Mouse (Mus musculus): ENCODE measurements around the gene Dpp6. TPM values are rescaled to one million over a fixed set of nuclear protein-coding genes. Genes with fewer than 3 reads are reported as not detected.

Dpp6 gene
- total and polyA plus RNA-seq, 3 experiments = not detected

DNA sequence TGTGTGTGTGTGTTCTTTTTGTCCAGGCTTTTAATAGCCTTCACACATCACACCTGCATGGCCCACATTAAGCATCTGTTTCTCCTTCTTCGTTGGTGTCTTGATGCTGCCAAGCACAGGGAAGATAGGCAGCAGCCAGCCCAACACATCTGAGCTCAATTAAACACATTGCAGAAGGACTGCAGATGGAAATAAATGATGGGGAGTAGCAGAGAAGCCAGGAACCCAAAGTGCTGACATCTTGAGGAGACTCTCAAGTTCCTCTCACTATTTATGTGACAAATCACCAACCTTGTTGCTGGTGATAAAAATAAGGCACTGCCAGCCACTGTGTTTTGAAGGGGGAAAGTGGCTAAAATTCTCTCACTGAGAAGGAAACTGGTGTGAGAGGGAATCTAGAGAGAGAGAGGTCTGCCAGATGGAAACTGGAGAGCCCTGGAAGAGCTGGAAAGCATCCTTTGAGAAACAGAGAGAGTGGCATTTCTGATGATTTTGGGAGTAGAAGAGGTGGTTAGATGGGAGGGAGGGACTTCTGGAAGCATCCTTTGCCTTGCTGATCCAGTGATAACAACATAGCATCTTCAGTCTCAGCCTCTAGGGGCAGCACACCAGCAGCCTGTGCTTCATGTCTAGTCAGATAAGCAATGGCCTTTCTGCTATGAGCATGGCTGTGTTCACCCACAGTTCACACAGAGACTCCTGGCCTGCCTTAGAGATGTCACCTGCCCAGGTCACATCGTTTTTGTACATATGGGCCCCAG, 383.8 kb downstream of the Dpp6 start:
- no peaks in the 10 kb centered on the region for H3K36me3 ChIP-seq (ENCODE audit: control insufficient read depth in 1 of 2, insufficient read depth in 2 of 2, low read length in 2 of 2)
- H3K79me2 ChIP-seq (ENCODE audit: control insufficient read depth, insufficient read depth, low read length, poor library complexity) = no peaks in the 10 kb centered on the region
- no peaks in the 10 kb centered on the region for H3K27me3 ChIP-seq (ENCODE audit: control insufficient read depth in 1 of 2, insufficient read depth in 2 of 2, low read length in 2 of 2)
- H3K4me1 ChIP-seq (ENCODE audit: control insufficient read depth in 1 of 2, insufficient read depth in 2 of 2, low read length in 2 of 2) = no peaks in the 10 kb centered on the region
- no peak for DNase-seq (ENCODE audit: low read depth, low spot score)
- TF ChIP-seq BHLHE40 (IDR thresholded peaks at IDR 0.05; ENCODE audit: borderline replicate concordance, low read depth, low read length) (no peak), CTCF (IDR thresholded peaks at IDR 0.05 in 2 of 3, conservative IDR thresholded peaks at IDR 0.05 in 1 of 3; ENCODE audit: control insufficient read depth in 1 of 3, insufficient read depth in 1 of 3, low read depth in 2 of 3, low read length in 3 of 3, poor library complexity in 1 of 3, severe bottlenecking in 1 of 3) (no peak), USF1 (IDR thresholded peaks at IDR 0.05; ENCODE audit: low read depth, low read length) (no peak), MXI1 (IDR thresholded peaks at IDR 0.05; ENCODE audit: low read depth, low read length) (no peak), MYB (IDR thresholded peaks at IDR 0.05; ENCODE audit: low read depth, low read length) (no peak), POLR2A (IDR thresholded peaks at IDR 0.05; ENCODE audit: control insufficient read depth in 1 of 2, insufficient read depth in 1 of 2, low read depth in 1 of 2, low read length in 2 of 2, poor library complexity in 1 of 2) (no peak), NELFE (IDR thresholded peaks at IDR 0.05; ENCODE audit: low read depth, low read length) (no peak), POLR2AphosphoS2 (IDR thresholded peaks at IDR 0.05; ENCODE audit: low read length) (no peak), CHD1 (IDR thresholded peaks at IDR 0.05; ENCODE audit: low read depth, low read length) (no peak), MAZ (IDR thresholded peaks at IDR 0.05; ENCODE audit: low read depth, low read length) (no peak), SIN3A (IDR thresholded peaks at IDR 0.05; ENCODE audit: low read length) (no peak), ELF1 (IDR thresholded peaks at IDR 0.05; ENCODE audit: low read depth, low read length) (no peak), ETS1 (IDR thresholded peaks at IDR 0.05; ENCODE audit: low read depth, low read length) (no peak), ZC3H11A (IDR thresholded peaks at IDR 0.05; ENCODE audit: low read depth, low read length) (no peak), NRF1 (IDR thresholded peaks at IDR 0.05; ENCODE audit: insufficient read depth, low read depth, low read length, poor library complexity, severe bottlenecking) (no peak), EP300 (IDR thresholded peaks at IDR 0.05; ENCODE audit: low read depth in 1 of 2, low read length in 2 of 2) (no peak), TBP (IDR thresholded peaks at IDR 0.05; ENCODE audit: low read depth, low read length) (no peak), RCOR1 (IDR thresholded peaks at IDR 0.05; ENCODE audit: low read depth, low read length) (no peak), MAX (IDR thresholded peaks at IDR 0.05; ENCODE audit: low read length) (no peak)
- no peak overlapping the region for H3K9ac ChIP-seq (ENCODE audit: control insufficient read depth, low read depth, low read length, poor library complexity, severe bottlenecking)
- no peaks in the 10 kb centered on the region; the same call in 1 of the 2 replicates for H3K9me3 ChIP-seq (replicated peaks; ENCODE audit: insufficient read depth, low read length)
- H3K4me3 ChIP-seq (ENCODE audit: control insufficient read depth in 1 of 2, insufficient read depth in 1 of 2, low read depth in 2 of 2, low read length in 2 of 2) = no peak overlapping the region
- H3K27ac ChIP-seq (ENCODE audit: control insufficient read depth, low read depth, low read length) = no peak overlapping the region

DNA sequence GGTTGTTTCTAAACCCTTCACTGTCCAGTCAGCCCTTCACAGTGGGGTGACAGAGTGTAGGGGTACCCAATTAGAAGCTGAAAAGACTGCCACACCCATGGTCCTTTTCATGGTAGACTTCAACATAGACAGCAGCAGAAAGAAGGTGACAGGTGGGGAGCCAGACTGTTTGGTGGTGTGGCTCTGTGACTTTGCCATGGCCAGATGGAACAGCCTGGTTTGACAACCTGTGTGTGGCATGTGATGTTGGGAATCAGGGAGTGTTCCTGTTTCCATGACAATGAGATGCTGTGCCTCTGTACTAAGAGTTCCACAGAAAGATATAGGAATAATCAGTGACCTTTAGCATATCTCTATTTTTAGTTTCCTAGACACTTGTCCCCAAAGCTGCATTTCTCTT, 386.1 kb downstream of the Dpp6 start:
- Histone ChIP-seq H3K27ac (ENCODE audit: control insufficient read depth, low read depth, low read length) (no peak overlapping the region), H3K4me1 (ENCODE audit: control insufficient read depth in 1 of 2, insufficient read depth in 2 of 2, low read length in 2 of 2) (no peaks in the 10 kb centered on the region), H3K9me3 (replicated peaks; ENCODE audit: insufficient read depth, low read length) (no peaks in the 10 kb centered on the region; the same call in 1 of the 2 replicates), H3K4me3 (ENCODE audit: control insufficient read depth in 1 of 2, insufficient read depth in 1 of 2, low read depth in 2 of 2, low read length in 2 of 2) (no peak overlapping the region), H3K27me3 (ENCODE audit: control insufficient read depth in 1 of 2, insufficient read depth in 2 of 2, low read length in 2 of 2) (no peaks in the 10 kb centered on the region), H3K9ac (ENCODE audit: control insufficient read depth, low read depth, low read length, poor library complexity, severe bottlenecking) (no peak overlapping the region), H3K79me2 (ENCODE audit: control insufficient read depth, insufficient read depth, low read length, poor library complexity) (no peaks in the 10 kb centered on the region), H3K36me3 (ENCODE audit: control insufficient read depth in 1 of 2, insufficient read depth in 2 of 2, low read length in 2 of 2) (no peaks in the 10 kb centered on the region)
- no peak for DNase-seq (ENCODE audit: low read depth, low spot score)
- no peak for TF ChIP-seq E2F4 (IDR thresholded peaks at IDR 0.05; ENCODE audit: borderline replicate concordance, low read depth, low read length)
- no peak for TF ChIP-seq ZC3H11A (IDR thresholded peaks at IDR 0.05; ENCODE audit: low read depth, low read length)
- no peak for TF ChIP-seq CTCF (IDR thresholded peaks at IDR 0.05 in 2 of 3, conservative IDR thresholded peaks at IDR 0.05 in 1 of 3; ENCODE audit: control insufficient read depth in 1 of 3, insufficient read depth in 1 of 3, low read depth in 2 of 3, low read length in 3 of 3, poor library complexity in 1 of 3, severe bottlenecking in 1 of 3)
- no peak for TF ChIP-seq MYB (IDR thresholded peaks at IDR 0.05; ENCODE audit: low read depth, low read length)
- no peak for TF ChIP-seq RAD21 (IDR thresholded peaks at IDR 0.05; ENCODE audit: low read depth, low read length)
- no peak for TF ChIP-seq POLR2AphosphoS2 (IDR thresholded peaks at IDR 0.05; ENCODE audit: low read length)
- TF ChIP-seq SMC3 (IDR thresholded peaks at IDR 0.05; ENCODE audit: low read depth, low read length) = no peak
- TF ChIP-seq GABPA (IDR thresholded peaks at IDR 0.05; ENCODE audit: low read depth, low read length) = no peak

Measured in MEL (cell line).